Mouse (Mus musculus): ENCODE results near the gene Slc22a5. TPM values are rescaled to one million over a fixed set of nuclear protein-coding genes. Genes with fewer than 3 reads are reported as not detected.
"Not testable (repeated sequence)": the region's sequence is repeated elsewhere in the genome, so short reads cannot be mapped to it uniquely, and the experiment has no call there.

Gene Slc22a5
- polyA plus RNA-seq (2012; ENCODE audit: insufficient read depth, insufficient read length, missing spikeins), result 11.3 and 11.7 TPM in 2 replicates

- no peak for TF ChIP-seq POLR2A (IDR thresholded peaks at IDR 0.05; ENCODE audit: borderline replicate concordance, low read depth, low read length)
- no peak for TF ChIP-seq CTCF (IDR thresholded peaks at IDR 0.05; ENCODE audit: low read depth, low read length)
- peaks cover 8% of the 10 kb centered on the region for H3K4me1 ChIP-seq (ENCODE audit: control insufficient read depth, insufficient read depth, low read length)
- H3K27ac ChIP-seq (ENCODE audit: insufficient read depth, low read depth, low read length), result peak within 1 kb of the TSS; percentile 52
These were observed at the start of gene Slc22a5 for GRCm38 (mm10) chr11:53891505-53892451. Gene Slc22a5, minus strand, starts transcription at chr11:53891660.

DNA sequence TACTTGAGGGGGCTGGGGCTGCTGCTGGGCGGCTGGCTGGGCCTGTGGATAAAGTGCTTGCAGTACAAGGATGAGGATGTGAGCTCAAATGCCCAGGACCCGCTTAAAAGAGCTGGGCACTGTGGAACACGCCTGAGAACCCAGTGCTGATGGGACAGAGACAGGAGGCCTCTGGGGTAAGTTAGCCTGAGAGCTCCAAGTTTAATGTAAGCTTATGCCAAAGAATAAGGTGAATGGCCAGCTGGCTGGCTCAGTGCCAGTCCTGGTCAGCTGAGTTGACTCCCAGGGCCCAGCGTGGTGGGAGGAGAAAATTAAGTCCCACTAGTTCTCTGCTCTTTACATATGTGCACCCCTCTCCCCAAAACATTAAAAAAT lies 40.5 kb upstream of the Slc22a5 start:
- peaks cover 10% of the 10 kb centered on the region; the same call in 1 of the 2 replicates for H3K4me1 ChIP-seq (ENCODE audit: control insufficient read depth, insufficient read depth, low read length)
- H3K4me3 ChIP-seq (ENCODE audit: insufficient read depth, low read length); H3K27ac ChIP-seq (ENCODE audit: insufficient read depth, low read depth, low read length): not testable (repeated sequence)

More at GRCm38 (mm10) chr11:53891505-53892451, at the start of gene Slc22a5:
- H3K4me3 ChIP-seq (ENCODE audit: insufficient read depth, low read length), result peak within 1 kb of the TSS; percentile 77

DNA sequence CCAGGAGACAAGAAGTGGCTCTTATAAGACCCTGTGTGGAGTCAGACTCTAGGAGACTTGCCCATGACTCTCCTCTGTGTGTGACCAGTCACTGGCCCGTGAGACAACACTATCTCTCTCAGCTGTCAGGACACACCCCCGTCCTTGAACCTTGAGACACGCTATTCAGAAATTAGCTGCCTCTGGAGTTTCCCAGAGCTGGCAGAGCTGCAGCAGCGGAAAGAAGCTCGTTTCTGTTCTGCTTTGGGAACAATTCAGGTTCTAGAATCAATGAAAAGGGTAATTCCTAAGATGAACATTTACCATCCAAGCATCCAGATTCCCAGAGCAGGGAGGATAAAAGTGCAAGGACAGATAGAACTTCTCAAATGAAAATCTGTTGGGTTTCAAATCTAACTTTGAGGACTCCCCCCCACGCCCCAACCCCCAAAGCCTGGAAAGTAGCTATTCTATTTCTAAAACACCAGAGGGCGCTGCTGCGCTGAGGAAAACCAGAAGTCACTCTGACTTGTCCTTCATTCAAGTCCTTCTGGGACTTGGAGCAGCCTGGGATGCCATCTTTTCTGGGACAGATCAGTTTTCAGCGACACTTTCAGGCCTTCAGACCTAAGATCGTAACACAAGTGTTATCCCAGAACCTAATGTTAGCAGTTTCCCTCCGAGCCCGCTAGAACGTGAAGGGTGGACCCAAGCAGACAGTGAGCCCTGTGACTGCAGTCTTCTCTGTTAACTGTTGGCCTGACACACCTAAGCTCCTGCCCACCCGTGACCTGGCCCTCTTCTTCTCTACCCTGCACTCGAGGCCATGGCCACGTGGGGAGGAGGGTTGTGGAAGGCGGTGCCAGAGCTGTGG lies 39.9 kb upstream of the Slc22a5 start:
- Histone ChIP-seq H3K4me3 (ENCODE audit: insufficient read depth, low read length) (no peak overlapping the region), H3K4me1 (ENCODE audit: control insufficient read depth, insufficient read depth, low read length) (peaks cover 13% of the 10 kb centered on the region), H3K27ac (ENCODE audit: insufficient read depth, low read depth, low read length) (no peak overlapping the region)
- peak; percentile 68 for TF ChIP-seq CTCF (IDR thresholded peaks at IDR 0.05; ENCODE audit: low read depth, low read length)
- TF ChIP-seq POLR2A (IDR thresholded peaks at IDR 0.05; ENCODE audit: borderline replicate concordance, low read depth, low read length), result no peak

DNA sequence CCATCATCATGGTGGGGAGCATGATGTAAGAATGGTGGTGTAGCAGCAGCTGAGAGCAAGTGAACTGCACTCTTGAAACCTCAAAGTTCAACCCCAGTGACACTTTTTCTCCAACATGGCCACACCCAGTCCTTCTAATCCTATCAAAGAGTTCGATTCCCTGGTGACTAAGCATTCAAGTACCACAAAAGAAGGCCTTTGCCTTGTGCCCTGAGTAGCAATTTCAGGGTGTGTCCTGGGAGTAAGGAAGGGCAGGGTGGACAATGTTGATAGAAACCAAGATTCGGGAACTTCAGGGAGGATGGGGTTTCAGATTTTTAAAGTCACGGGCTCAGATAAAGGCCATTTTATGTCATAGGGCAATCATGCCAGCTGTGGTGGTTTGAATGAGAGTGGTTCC lies 38.3 kb upstream of the Slc22a5 start:
- Histone ChIP-seq H3K27ac (ENCODE audit: insufficient read depth, low read depth, low read length) (no peak overlapping the region), H3K4me3 (ENCODE audit: insufficient read depth, low read length) (no peak overlapping the region), H3K4me1 (ENCODE audit: control insufficient read depth, insufficient read depth, low read length) (peaks cover 17% of the 10 kb centered on the region)
- TF ChIP-seq POLR2A (IDR thresholded peaks at IDR 0.05; ENCODE audit: borderline replicate concordance, low read depth, low read length), result no peak
- no peak for TF ChIP-seq CTCF (IDR thresholded peaks at IDR 0.05; ENCODE audit: low read depth, low read length)

- H3K4me3 ChIP-seq (ENCODE audit: insufficient read depth, low read length), result no peak overlapping the region
- TF ChIP-seq CTCF (IDR thresholded peaks at IDR 0.05; ENCODE audit: low read depth, low read length) (no peak), POLR2A (IDR thresholded peaks at IDR 0.05; ENCODE audit: borderline replicate concordance, low read depth, low read length) (no peak)
These were observed 37.1 kb upstream of the Slc22a5 start for GRCm38 (mm10) chr11:53928585-53928984.

GRCm38 (mm10) chr11:53926303-53926702 lies 34.8 kb upstream of the Slc22a5 start:
- TF ChIP-seq CTCF (IDR thresholded peaks at IDR 0.05; ENCODE audit: low read depth, low read length), result no peak
- no peak for TF ChIP-seq POLR2A (IDR thresholded peaks at IDR 0.05; ENCODE audit: borderline replicate concordance, low read depth, low read length)

More at GRCm38 (mm10) chr11:53928585-53928984, 37.1 kb upstream of the Slc22a5 start:
- H3K4me1 ChIP-seq (ENCODE audit: control insufficient read depth, insufficient read depth, low read length), result peaks cover 17% of the 10 kb centered on the region
- no peak overlapping the region for H3K27ac ChIP-seq (ENCODE audit: insufficient read depth, low read depth, low read length)

GRCm38 (mm10) chr11:53918851-53919250 lies 27.4 kb upstream of the Slc22a5 start:
- TF ChIP-seq POLR2A (IDR thresholded peaks at IDR 0.05; ENCODE audit: borderline replicate concordance, low read depth, low read length) (no peak), CTCF (IDR thresholded peaks at IDR 0.05; ENCODE audit: low read depth, low read length) (no peak)
- Histone ChIP-seq H3K27ac (ENCODE audit: insufficient read depth, low read depth, low read length) (no peak overlapping the region), H3K4me3 (ENCODE audit: insufficient read depth, low read length) (no peak overlapping the region), H3K4me1 (ENCODE audit: control insufficient read depth, insufficient read depth, low read length) (no peaks in the 10 kb centered on the region)

More at GRCm38 (mm10) chr11:53926303-53926702, 34.8 kb upstream of the Slc22a5 start:
- no peak overlapping the region for H3K4me3 ChIP-seq (ENCODE audit: insufficient read depth, low read length)
- peaks cover 15% of the 10 kb centered on the region for H3K4me1 ChIP-seq (ENCODE audit: control insufficient read depth, insufficient read depth, low read length)
- H3K27ac ChIP-seq (ENCODE audit: insufficient read depth, low read depth, low read length), result peak overlapping the region; percentile 26; the same call in 1 of the 2 replicates

GRCm38 (mm10) chr11:53911011-53911410 lies 19.6 kb upstream of the Slc22a5 start:
- TF ChIP-seq CTCF (IDR thresholded peaks at IDR 0.05; ENCODE audit: low read depth, low read length) (no peak), POLR2A (IDR thresholded peaks at IDR 0.05; ENCODE audit: borderline replicate concordance, low read depth, low read length) (no peak)
- no peaks in the 10 kb centered on the region for H3K4me1 ChIP-seq (ENCODE audit: control insufficient read depth, insufficient read depth, low read length)
- H3K27ac ChIP-seq (ENCODE audit: insufficient read depth, low read depth, low read length), result no peak overlapping the region
- no peak overlapping the region for H3K4me3 ChIP-seq (ENCODE audit: insufficient read depth, low read length)

DNA sequence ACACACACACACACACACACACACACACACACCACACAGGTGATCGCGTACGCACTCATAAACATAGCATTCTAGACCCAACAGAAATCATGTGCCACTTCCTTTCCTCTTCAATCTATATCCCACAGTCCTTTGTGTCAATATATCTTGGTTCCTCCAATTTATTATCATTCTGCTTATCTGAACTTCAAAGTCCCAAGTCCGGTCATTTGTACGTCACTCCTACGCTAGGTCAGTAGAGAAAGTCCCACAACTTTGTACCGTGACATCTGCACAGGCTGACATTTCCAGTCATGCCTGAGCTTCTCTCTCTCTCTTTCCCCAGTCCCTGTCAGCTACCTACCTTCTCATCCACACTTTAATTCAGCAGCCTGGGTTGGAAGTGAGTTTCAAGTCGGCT lies 17.2 kb upstream of the Slc22a5 start:
- TF ChIP-seq CTCF (IDR thresholded peaks at IDR 0.05; ENCODE audit: low read depth, low read length) (no peak), POLR2A (IDR thresholded peaks at IDR 0.05; ENCODE audit: borderline replicate concordance, low read depth, low read length) (no peak)
- H3K4me1 ChIP-seq (ENCODE audit: control insufficient read depth, insufficient read depth, low read length), result no peaks in the 10 kb centered on the region
- no peak overlapping the region for H3K27ac ChIP-seq (ENCODE audit: insufficient read depth, low read depth, low read length)
- H3K4me3 ChIP-seq (ENCODE audit: insufficient read depth, low read length), result no peak overlapping the region
